Mouse (Mus musculus) lung, adult 10 weeks (tissue): ENCODE data around the gene Rgmb. TPM values are rescaled to one million over a fixed set of nuclear protein-coding genes. Genes with fewer than 3 reads are reported as not detected.

Experiments used
- polyA plus RNA-seq: library from polyadenylated mRNA; stranded (reverse); fragments of 350-450 nt; fragmentation: Illumina TruSeq; extraction: RNeasy Lipid Tissue Mini Kit (QIAGEN cat#74804); gene quantifications from one replicate; pipeline ENCODE4 v1.2.3, GENCODE M21; 2014; ENCODE audit warnings: low read depth, low replicate concordance; ENCODE audit not compliant: insufficient read depth

Rgmb gene
- 12.6 TPM for polyA plus RNA-seq

GRCm38 (mm10) chr17:15830766-15831644 is at the start of gene Rgmb:
TSS of gene Rgmb (minus strand) at chr17:15831039.

Other genes with a start within 250 kb of the Rgmb start
- gene Chd1, start 126.1 kb downstream of the Rgmb start, polyA plus RNA-seq = 5.7 TPM